Mouse (Mus musculus): Measurements from ENCODE around the gene Chuk. TPM values are rescaled to one million over a fixed set of nuclear protein-coding genes. Genes with fewer than 3 reads are reported as not detected.

Gene Chuk
- total and polyA plus RNA-seq, 2 experiments from 2014 or later = 32.7 to 38.3 TPM

- WGBS = 93% methylated on average over 4 of the region's 4 CpGs
- H3K9ac ChIP-seq (replicated peaks; ENCODE audit: low read length) = no peak overlapping the region
- peaks cover 34% of the 10 kb centered on the region for H3K36me3 ChIP-seq (ENCODE audit: insufficient read depth, low read length)
- H3K4me2 ChIP-seq (ENCODE audit: low read depth, low read length) = no peak overlapping the region
- DNase-seq (ENCODE audit: low spot score) (no peak), ATAC-seq (no peak)
- H3K9me3 ChIP-seq (ENCODE audit: low read length) = no peaks in the 10 kb centered on the region
- no peaks in the 10 kb centered on the region for H3K4me1 ChIP-seq (ENCODE audit: insufficient read depth, low read length)
- H3K4me3 ChIP-seq (ENCODE audit: low read length) = no peak overlapping the region
- no peaks in the 10 kb centered on the region for H3K27me3 ChIP-seq (ENCODE audit: insufficient read depth, low read length)
- TF ChIP-seq CTCF (IDR thresholded peaks at IDR 0.05; ENCODE audit: low read depth) = no peak
- no peak overlapping the region for H3K27ac ChIP-seq
Measured at GRCm38 (mm10) chr19:44077024-44077423, 30.3 kb downstream of the Chuk start.

DNA sequence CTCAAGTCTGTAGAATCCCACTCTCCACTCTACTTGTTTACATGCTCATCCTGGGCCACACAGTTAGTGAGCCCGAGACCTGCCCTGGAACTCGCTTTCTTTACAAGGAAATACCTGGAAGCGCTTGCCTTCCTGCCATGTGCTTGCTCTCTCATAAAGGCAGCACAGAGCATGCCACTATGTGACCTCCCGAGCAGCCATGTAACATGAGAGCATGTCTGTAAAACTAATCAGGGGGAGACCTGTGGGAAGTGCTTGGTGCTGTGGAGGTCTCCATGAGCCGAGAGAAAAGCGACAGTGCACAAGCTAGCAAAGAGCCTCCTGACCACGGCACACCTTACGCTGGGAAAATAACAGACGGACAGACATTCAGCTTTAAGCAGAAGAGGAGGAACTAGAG lies 30.8 kb downstream of the Chuk start:
- ATAC-seq (no peak), DNase-seq (ENCODE audit: low spot score) (no peak)
- 93% methylated on average over 9 of the region's 9 CpGs for WGBS
- H3K9me3 ChIP-seq (ENCODE audit: low read length) = no peaks in the 10 kb centered on the region
- no peaks in the 10 kb centered on the region for H3K4me1 ChIP-seq (ENCODE audit: insufficient read depth, low read length)
- H3K9ac ChIP-seq (replicated peaks; ENCODE audit: low read length) = no peak overlapping the region
- peaks cover 34% of the 10 kb centered on the region for H3K36me3 ChIP-seq (ENCODE audit: insufficient read depth, low read length)
- TF ChIP-seq CTCF (IDR thresholded peaks at IDR 0.05; ENCODE audit: low read depth) = no peak
- H3K27ac ChIP-seq = no peak overlapping the region
- H3K4me2 ChIP-seq (ENCODE audit: low read depth, low read length) = no peak overlapping the region
- H3K4me3 ChIP-seq (ENCODE audit: low read length) = no peak overlapping the region
- no peaks in the 10 kb centered on the region for H3K27me3 ChIP-seq (ENCODE audit: insufficient read depth, low read length)

- H3K4me1 ChIP-seq (ENCODE audit: insufficient read depth, low read length) = no peaks in the 10 kb centered on the region
- no peak overlapping the region for H3K4me3 ChIP-seq (ENCODE audit: low read length)
- WGBS = 83% methylated on average over 11 of the region's 11 CpGs
- H3K9ac ChIP-seq (replicated peaks; ENCODE audit: low read length) = no peak overlapping the region
- H3K4me2 ChIP-seq (ENCODE audit: low read depth, low read length) = no peak overlapping the region
- H3K36me3 ChIP-seq (ENCODE audit: insufficient read depth, low read length) = peaks cover 33% of the 10 kb centered on the region; the same call in 1 of the 2 replicates
- TF ChIP-seq CTCF (IDR thresholded peaks at IDR 0.05; ENCODE audit: low read depth) = no peak
- ATAC-seq (no peak), DNase-seq (ENCODE audit: low spot score) (no peak)
- no peaks in the 10 kb centered on the region for H3K9me3 ChIP-seq (ENCODE audit: low read length)
- H3K27me3 ChIP-seq (ENCODE audit: insufficient read depth, low read length) = no peaks in the 10 kb centered on the region
- H3K27ac ChIP-seq = no peak overlapping the region
Measured at GRCm38 (mm10) chr19:44074986-44075385, 32.3 kb downstream of the Chuk start.

GRCm38 (mm10) chr19:44071166-44071565 lies 36.1 kb downstream of the Chuk start:
- ATAC-seq (no peak), DNase-seq (ENCODE audit: low spot score) (no peak)
- H3K4me3 ChIP-seq (ENCODE audit: low read length) = no peak overlapping the region
- no peak overlapping the region for H3K9ac ChIP-seq (replicated peaks; ENCODE audit: low read length)
- H3K36me3 ChIP-seq (ENCODE audit: insufficient read depth, low read length) = peaks cover 13% of the 10 kb centered on the region; the same call in 1 of the 2 replicates
- no peak overlapping the region for H3K27ac ChIP-seq
- WGBS = 58% methylated on average over 5 of the region's 5 CpGs
- H3K9me3 ChIP-seq (ENCODE audit: low read length) = no peaks in the 10 kb centered on the region
- TF ChIP-seq CTCF (IDR thresholded peaks at IDR 0.05; ENCODE audit: low read depth) = no peak
- H3K27me3 ChIP-seq (ENCODE audit: insufficient read depth, low read length) = no peaks in the 10 kb centered on the region
- no peak overlapping the region for H3K4me2 ChIP-seq (ENCODE audit: low read depth, low read length)
- peaks cover 6% of the 10 kb centered on the region; the same call in 1 of the 2 replicates for H3K4me1 ChIP-seq (ENCODE audit: insufficient read depth, low read length)

DNA sequence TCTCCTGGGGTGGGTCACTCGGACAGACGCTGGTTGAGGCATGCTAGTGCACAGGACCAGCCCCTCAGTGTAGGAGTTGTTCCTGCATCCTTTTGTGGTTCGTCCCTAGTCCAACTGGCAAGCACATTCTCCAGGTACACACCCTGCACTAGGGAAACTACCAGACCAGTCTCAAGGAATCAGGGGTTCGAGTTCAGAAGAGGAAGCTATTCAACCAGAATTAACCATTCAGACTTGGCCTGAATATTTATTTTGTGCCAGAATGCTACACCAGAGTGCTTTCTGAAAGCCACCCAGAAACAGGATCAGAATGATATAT lies 37.4 kb downstream of the Chuk start:
- peak overlapping the region; percentile 67 for H3K27ac ChIP-seq
- ATAC-seq (no peak), DNase-seq (ENCODE audit: low spot score) (no peak)
- H3K36me3 ChIP-seq (ENCODE audit: insufficient read depth, low read length) = peaks cover 5% of the 10 kb centered on the region; the same call in 1 of the 2 replicates
- H3K4me2 ChIP-seq (ENCODE audit: low read depth, low read length) = peak overlapping the region; percentile 93
- H3K4me3 ChIP-seq (ENCODE audit: low read length) = peak overlapping the region; percentile 69
- TF ChIP-seq CTCF (IDR thresholded peaks at IDR 0.05; ENCODE audit: low read depth) = 0 out of 2 replicates have a peak, but pooled peaks have one; percentile 2
- H3K9ac ChIP-seq (replicated peaks; ENCODE audit: low read length) = peak overlapping the region; percentile 67
- H3K4me1 ChIP-seq (ENCODE audit: insufficient read depth, low read length) = peaks cover 6% of the 10 kb centered on the region; the same call in 1 of the 2 replicates
- H3K9me3 ChIP-seq (ENCODE audit: low read length) = no peaks in the 10 kb centered on the region
- H3K27me3 ChIP-seq (ENCODE audit: insufficient read depth, low read length) = no peaks in the 10 kb centered on the region
- WGBS = 4% methylated on average over 4 of the region's 4 CpGs

- WGBS = 1% methylated on average over 71 of the region's 75 CpGs
- TF ChIP-seq CTCF (IDR thresholded peaks at IDR 0.05; ENCODE audit: low read depth) = no peak
- peak within 1 kb of the TSS; percentile 69 for H3K4me3 ChIP-seq (ENCODE audit: low read length)
Measured at GRCm38 (mm10) chr19:44069121-44069913, 38.0 kb downstream of the Chuk start, which contains the start of gene Erlin1. TSS of gene Erlin1 (minus strand) at chr19:44069785.

DNA sequence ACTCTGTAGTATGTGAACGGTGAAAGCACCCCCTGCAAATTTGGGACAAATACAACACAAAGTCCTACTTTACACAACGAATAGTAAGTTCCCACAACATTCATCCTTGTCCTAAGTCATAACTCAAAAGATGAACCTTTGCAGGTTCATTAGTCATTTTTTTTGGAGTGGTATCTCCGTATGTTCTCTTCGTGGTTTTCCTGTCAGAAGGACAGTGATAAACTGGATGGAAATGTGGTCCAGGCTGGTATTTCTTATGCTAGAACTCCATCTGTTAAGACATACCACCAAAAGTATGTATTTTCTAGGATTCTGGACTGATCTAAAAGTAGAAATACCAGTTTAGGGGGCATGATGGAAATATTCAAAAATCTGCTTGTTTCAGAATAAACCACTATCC lies 39.0 kb downstream of the Chuk start:
- ATAC-seq (no peak), DNase-seq (ENCODE audit: low spot score) (no peak)
- H3K27me3 ChIP-seq (ENCODE audit: insufficient read depth, low read length) = no peaks in the 10 kb centered on the region
- H3K9me3 ChIP-seq (ENCODE audit: low read length) = no peaks in the 10 kb centered on the region
- peak overlapping the region; percentile 93 for H3K4me2 ChIP-seq (ENCODE audit: low read depth, low read length)
- 77% methylated on average over 4 of the region's 4 CpGs for WGBS
- no peak overlapping the region for H3K9ac ChIP-seq (replicated peaks; ENCODE audit: low read length)
- no peak for TF ChIP-seq CTCF (IDR thresholded peaks at IDR 0.05; ENCODE audit: low read depth)
- peak overlapping the region; percentile 69; the same call in 1 of the 2 replicates for H3K4me3 ChIP-seq (ENCODE audit: low read length)
- peaks cover 6% of the 10 kb centered on the region; the same call in 1 of the 2 replicates for H3K4me1 ChIP-seq (ENCODE audit: insufficient read depth, low read length)
- H3K27ac ChIP-seq = no peak overlapping the region
- H3K36me3 ChIP-seq (ENCODE audit: insufficient read depth, low read length) = 0 out of 2 replicates have a peak, but pooled peaks cover 7% of the 10 kb centered on the region

More at GRCm38 (mm10) chr19:44069121-44069913, 38.0 kb downstream of the Chuk start, which contains the start of gene Erlin1:
- H3K9ac ChIP-seq (replicated peaks; ENCODE audit: low read length) = peak within 1 kb of the TSS; percentile 67
- H3K4me1 ChIP-seq (ENCODE audit: insufficient read depth, low read length) = peaks cover 6% of the 10 kb centered on the region; the same call in 1 of the 2 replicates
- no peaks in the 10 kb centered on the region for H3K9me3 ChIP-seq (ENCODE audit: low read length)
- H3K4me2 ChIP-seq (ENCODE audit: low read depth, low read length) = peak within 1 kb of the TSS; percentile 93
- peak within 1 kb of the TSS; percentile 67 for H3K27ac ChIP-seq
- no peaks in the 10 kb centered on the region for H3K27me3 ChIP-seq (ENCODE audit: insufficient read depth, low read length)
- DNase-seq (ENCODE audit: low spot score) (peak; percentile 96), ATAC-seq (peak; percentile 96)
- 0 out of 2 replicates have a peak, but pooled peaks cover 7% of the 10 kb centered on the region for H3K36me3 ChIP-seq (ENCODE audit: insufficient read depth, low read length)

All from hindbrain, postnatal 0 days (tissue).